Mouse (Mus musculus) liver, adult (tissue): ENCODE measurements around the gene Cyba.
A peak's percentile ranks its signal among the peaks of the same experiment; 100 is the strongest.

Source experiments
- GATA4 ChIP-seq: IDR thresholded peaks from 2 replicates; pipeline ENCODE4 v1.6.1; 2014; ENCODE audit warnings: mild to moderate bottlenecking, low read length; ENCODE audit not compliant: insufficient replicate concordance

Cyba gene

GRCm38 (mm10) chr8:122432443-122433268, at the start of gene Cyba:
Cyba (minus strand) TSS chr8:122432930.
- TF ChIP-seq GATA4 = no peak

DNA sequence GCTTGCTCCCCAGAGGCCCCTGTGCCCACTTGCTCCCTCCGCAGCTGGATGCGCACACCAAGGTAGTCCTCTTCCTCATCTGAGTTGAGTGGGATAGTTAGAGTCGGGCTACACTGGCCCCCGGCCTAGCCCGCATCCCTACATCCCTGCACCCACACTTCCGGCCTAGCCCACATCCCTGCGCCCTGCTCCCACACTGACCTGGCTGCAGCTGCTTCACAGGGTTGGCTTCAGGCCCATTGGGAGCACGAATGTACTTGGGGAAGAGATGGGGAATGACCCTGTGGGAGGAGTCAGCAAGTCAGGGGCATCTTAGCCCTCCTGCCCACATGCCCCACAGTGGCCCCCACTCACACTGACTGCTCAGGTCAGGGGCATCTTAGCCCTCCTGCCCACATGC, 49.7 kb upstream of the Cyba start:
- TF ChIP-seq GATA4 = no peak

DNA sequence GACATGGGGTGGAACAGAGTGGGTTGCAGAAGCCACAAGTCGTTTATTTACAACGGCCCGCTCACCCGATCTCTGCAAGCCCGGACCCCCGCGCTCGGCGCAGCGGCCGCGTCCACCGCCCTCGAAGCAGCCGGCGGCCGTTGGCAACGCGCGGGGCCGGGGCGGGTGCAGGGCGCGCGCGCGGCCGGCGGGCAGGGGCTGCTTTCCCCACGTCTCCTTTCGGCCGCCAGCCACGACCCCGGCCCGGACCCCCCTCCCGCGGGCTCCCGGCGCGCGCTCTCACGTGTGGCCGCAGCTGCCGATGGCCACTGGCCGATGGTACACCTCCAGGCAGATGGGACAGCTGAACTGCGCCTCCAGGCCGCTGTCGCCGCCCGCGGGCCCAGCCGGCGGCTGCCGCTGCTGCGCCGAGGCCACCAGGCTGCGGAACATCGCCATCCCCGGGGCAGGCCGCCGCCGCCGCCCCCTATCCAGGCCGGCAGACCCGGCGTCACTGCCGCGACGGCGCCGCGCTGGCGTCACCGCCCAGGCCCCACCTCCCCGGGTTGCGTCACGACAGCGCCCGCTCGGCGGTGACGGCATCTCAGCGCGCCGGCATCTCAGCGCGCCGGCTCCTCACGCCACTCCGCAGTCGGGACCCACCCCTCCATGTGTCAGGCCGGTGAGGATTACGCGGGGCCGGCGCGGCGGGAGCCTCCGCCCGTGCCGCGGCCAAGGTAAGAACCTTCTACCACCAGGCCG, 43.0 kb upstream of the Cyba start, which contains the start of the genes Rnf166 and Ctu2:
Rnf166 (minus strand) TSS at position 485 of the 741 bp plus-strand sequence.
Ctu2 (plus strand) TSS at position 564 of the 741 bp plus-strand sequence.
- TF ChIP-seq GATA4 = peak; percentile 18; the same call in 1 of the 2 replicates

GRCm38 (mm10) chr8:122474951-122475560, 42.3 kb upstream of the Cyba start:
- no peak for TF ChIP-seq GATA4

- no peak for TF ChIP-seq GATA4
Measured at GRCm38 (mm10) chr8:122473911-122474421, 41.2 kb upstream of the Cyba start.

GRCm38 (mm10) chr8:122470691-122471090, 38.0 kb upstream of the Cyba start:
- TF ChIP-seq GATA4 = no peak

DNA sequence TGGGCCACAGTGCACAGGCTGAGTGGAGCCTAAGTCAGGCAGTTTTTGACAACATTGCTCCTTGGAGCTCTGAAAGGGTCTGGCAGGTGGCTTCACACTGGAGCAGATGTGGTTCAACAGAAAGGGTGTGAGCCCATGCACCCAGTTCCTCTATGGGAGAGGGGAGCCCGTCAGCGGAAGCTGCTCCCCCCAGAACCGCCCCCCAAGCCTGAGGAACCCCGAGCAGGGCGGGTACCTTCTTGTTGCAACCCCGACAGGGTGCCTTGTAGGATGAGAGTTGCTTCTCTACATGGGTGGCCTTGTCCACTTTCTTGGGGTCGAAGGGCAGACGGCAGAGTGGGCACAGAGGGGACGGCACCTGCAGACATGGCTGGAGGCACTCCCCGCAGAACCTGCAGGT, 37.2 kb upstream of the Cyba start:
- TF ChIP-seq GATA4 = no peak

- no peak for TF ChIP-seq GATA4
Measured at GRCm38 (mm10) chr8:122469407-122469806, 36.7 kb upstream of the Cyba start.

DNA sequence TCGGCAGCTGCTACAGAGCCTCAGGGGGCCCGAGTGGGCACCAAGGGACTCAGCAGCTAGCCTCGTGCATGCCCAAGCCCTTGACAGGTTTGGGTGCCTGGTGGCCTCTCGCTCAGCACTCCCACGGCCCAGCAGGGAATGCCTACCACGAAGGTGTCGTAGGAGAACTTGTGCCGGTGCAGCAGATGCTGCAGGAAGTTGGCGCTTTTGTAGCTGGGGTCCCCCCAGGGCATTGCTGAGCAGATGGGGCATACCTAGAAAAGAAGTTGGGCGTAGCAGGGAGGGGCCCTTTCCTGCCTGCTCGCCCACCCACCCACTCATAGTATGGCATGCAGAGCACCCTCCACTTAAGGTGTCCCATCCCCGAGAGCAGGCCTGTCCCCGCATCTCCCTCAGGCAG, 35.1 kb upstream of the Cyba start:
- no peak for TF ChIP-seq GATA4

GRCm38 (mm10) chr8:122464985-122465384, 32.3 kb upstream of the Cyba start:
- no peak for TF ChIP-seq GATA4

GRCm38 (mm10) chr8:122463651-122464640, 31.2 kb upstream of the Cyba start:
- TF ChIP-seq GATA4 = no peak

DNA sequence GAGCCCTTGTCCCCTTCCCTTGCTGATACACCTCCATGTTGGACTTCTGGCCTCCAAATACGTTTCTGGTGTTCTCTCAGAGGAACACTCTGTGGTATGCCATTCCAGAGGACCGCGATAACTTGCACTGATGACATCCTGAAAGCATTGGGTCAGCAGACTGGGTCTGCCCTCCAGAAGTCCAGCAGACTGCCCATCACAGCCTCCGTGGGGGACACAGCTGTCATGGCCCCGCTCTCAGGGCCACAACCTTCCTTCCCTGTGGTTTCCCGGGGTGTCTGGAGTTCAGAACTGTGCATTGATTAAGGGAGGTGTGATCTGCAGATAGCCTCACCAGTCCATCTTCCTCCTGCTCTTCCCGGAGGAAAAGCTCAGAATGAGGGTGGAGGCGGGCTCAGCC, 29.8 kb upstream of the Cyba start:
- no peak for TF ChIP-seq GATA4

DNA sequence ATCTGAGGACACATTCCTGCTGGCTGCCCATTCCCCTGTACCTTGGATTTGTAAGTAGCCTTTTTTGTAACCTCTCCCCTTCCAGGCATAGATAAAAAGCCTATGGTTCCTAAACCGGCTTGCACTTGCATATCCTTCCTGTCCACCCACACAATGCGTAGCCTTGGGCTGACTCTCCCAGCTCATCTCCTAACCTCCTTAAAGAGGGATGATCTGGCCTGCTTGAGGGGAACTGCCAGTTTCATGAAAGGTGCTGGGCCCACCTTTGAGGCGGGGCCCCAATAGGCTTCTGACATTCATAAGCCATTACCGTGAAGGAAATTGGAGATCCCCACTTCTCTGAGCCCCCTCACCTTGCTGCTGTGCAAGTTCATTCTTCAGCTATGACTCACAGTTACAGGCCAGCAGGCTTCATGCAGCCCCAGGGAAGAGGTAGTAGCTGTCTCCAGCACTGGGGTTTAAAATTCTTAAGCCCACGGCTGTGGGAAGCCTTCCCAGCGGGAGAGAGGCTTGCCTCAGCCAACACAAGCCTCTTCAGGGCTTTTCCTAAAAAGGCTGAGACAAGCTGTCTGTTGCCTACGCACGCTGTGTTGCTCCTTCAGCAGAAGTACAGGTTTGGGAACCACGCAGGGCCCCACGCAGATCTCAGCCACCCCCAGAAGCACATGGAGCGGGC, 28.9 kb upstream of the Cyba start:
- no peak for TF ChIP-seq GATA4
